Mouse (Mus musculus) liver, adult (tissue): ENCODE data around the gene Syngap1.

Experiments
- GATA4 ChIP-seq: IDR thresholded peaks from 2 replicates; pipeline ENCODE4 v1.6.1; 2014; ENCODE audit warnings: mild to moderate bottlenecking, low read length; ENCODE audit not compliant: insufficient replicate concordance

The Syngap1 gene

DNA sequence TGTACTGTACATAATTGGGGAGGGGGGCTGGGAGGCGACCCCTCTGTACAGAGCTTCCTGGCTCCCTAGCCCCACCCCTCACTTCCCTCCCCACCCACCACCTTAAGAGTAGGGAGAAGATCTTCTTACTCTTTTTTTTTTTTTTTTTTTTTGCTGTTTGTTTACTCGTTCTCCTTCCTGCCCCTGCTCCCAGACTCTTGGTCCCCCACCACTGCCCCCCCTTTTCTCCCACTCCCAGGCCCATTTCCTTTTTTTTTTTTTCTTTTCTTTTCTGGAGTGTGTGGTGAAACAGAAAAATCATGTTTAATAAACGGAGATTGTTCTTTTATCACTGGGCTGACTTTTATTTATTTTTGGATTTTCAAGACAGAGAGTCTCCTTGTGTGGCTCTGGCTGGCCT lies 31.1 kb downstream of the Syngap1 start:
- no peak for TF ChIP-seq GATA4

DNA sequence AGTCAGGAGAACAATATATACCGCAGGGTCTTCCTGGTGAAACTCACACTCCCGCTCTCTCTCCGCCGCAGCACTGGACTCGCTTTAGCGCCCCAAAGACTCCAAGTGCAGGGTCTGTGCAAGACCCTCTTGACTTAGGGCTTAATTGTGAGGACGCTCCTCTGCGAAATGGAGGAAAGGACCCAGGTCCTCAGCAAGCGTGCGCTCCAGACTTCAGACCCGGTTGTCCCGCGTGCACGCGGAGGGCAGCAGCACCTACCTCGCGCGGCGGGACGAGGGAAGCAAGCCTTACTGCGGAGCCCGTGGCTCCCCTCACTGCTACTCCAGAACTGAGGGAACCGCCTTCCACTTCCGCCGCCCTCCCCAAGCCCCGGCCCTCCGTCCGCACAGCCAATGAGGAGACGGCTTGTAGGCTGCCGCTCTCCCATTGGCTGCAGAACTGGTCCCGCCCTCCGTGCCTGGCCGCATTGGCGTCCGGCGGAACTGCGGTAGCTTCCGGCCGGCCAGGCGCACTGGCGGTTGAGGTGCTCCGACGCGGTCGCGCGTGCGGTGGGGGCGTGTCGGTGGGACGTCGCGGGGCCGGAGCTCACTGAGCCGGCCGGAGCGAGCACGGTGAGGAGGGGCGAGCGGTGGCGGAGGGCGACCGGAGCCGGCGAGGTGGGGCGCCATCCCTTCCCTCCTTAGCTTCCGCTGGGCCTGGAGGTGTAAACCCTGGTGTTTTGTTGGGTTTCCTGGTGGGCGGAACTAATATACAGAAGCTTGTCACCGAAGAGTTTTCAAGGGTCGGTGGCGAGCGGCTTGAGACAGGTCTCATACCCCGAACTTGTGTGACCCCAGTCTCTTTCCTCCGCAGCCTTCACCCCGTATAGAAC lies 31.9 kb downstream of the Syngap1 start, which contains the start of gene Zbtb9:
Zbtb9 (plus strand) TSS at position 465 of the 872 bp plus-strand sequence.
- TF ChIP-seq GATA4: no peak; the same call in 1 of the 2 replicates

DNA sequence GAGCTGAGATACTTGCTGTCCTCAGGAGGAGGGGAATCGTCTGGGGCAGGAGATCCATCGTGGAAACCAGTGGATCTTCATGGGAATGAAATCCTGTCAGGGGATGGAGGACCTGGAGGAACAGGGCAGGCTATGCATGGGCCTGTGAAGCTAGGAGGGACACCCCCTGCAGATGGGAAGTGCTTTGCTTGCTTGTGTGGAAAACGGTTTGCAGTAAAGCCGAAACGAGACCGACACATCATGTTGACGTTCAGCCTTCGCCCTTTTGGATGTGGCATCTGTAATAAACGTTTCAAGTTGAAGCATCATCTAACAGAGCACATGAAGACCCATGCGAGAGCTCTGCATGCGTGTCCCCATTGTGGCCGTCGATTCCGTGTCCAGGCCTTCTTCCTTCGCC lies 33.5 kb downstream of the Syngap1 start:
- no peak for TF ChIP-seq GATA4

- no peak for TF ChIP-seq GATA4
These were observed 34.4 kb downstream of the Syngap1 start for GRCm38 (mm10) chr17:26975415-26975814.

DNA sequence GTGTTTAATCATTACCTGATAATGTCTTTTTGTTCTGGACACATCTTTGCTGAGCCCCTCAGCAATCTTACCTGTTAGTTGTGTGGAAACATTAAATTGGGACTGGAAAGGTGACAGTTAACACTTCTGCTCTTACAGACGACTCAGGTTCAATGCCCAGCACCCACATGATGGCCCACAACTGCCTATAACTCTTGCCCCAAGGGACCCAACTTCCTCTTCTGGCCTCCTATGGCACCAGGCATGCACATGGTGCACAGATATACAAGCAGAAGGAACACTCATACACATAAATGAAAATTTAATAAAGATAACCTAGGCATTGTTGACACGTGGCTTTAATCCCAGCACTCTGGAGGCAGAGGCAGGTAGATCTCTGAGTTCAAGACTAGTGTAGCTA lies 38.4 kb downstream of the Syngap1 start:
- TF ChIP-seq GATA4: no peak

- TF ChIP-seq GATA4: no peak
These were observed 40.0 kb downstream of the Syngap1 start for GRCm38 (mm10) chr17:26981050-26981449.

- no peak for TF ChIP-seq GATA4
These were observed 42.3 kb downstream of the Syngap1 start for GRCm38 (mm10) chr17:26983382-26983781.

DNA sequence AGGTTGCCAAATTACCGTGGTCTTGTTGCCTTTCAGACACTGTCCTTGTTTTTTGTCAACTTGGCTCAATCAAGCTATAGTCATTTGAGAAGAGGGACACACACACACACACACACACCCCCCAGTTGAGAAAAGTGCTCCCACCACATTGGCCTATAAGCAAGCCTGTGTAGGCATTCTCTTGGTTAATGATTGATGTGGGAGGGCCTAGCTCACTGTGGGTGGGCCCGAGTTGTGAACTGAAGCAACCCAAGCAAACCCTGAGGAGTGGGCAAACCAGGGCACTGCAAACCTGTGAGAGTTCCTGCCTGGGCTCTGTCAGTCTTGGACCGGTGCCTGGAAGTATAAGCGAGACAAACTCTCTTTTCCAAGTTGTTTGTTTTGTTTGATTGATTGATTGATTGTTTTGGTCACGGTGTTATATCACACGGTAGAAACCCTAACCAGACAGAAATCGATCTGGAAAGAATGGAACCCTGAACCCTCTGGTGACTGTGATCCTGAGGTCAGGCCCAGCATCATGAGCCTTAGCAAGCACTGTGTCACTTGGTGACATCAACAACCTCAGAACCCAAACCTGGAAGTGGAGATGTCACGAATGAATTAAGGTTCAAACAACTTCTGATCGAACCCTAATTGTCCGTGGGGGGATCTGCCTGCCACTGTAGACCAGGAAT lies 44.6 kb downstream of the Syngap1 start:
- TF ChIP-seq GATA4: no peak

DNA sequence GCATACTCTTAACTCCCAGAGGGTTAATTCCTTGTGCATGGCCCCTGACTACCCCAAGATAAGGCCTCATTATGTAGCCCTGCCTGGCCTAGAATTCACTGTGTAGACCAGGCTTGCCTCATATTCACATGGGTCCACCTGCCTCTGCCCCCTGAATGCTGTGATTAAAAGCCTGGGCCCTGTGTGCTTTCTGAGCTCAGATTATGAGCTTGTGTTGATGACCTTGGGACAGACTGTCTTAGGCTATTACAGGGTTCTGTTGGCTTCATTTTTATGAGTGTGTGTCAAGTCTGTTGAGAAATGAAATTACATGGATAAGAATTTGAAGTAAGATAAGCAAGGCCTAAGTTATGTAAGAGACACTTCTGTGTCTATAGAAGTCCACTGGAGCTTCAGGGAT lies 49.5 kb downstream of the Syngap1 start:
- TF ChIP-seq GATA4: no peak

GRCm38 (mm10) chr17:26994410-26994809 lies 53.4 kb downstream of the Syngap1 start:
- TF ChIP-seq GATA4: no peak

DNA sequence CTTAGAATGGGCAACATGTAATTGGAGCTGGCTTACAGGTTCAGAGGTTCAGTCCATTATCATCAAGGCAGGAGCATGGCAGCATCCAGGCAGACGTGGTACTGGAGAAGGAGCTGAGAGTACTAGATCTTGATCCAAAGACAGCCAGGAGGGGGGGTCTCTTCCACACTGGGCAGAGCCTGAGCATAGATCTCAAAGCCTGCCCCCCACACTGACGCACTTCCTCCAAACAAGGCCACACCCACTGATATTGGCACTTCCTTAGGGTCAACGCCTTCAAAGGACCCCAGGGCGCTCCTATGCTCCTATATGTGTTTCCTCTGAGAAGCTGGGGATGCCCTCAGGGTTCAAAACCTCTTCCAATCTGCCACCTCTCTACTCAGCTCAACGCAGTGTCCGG lies 54.0 kb downstream of the Syngap1 start:
- no peak for TF ChIP-seq GATA4

DNA sequence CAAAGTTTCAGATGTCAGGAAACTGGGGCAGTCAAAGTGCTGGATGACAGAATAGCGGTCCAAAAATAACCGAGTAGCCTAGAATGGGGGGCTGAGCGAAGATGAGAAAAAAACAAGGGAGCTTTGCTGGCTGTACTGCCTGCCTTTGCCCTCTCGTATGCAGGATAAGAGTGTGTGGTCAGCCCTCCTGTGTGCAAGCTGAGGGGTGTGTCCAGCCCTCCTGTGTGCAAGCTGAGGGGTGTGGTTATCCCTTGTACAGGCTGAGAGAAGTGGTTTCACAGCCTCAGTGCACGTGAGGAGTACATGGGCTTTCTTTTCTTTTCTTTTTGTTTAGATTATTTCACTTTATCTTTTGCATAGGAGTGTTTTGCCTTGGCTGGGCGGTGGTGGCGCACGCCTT lies 54.5 kb downstream of the Syngap1 start:
- no peak for TF ChIP-seq GATA4

DNA sequence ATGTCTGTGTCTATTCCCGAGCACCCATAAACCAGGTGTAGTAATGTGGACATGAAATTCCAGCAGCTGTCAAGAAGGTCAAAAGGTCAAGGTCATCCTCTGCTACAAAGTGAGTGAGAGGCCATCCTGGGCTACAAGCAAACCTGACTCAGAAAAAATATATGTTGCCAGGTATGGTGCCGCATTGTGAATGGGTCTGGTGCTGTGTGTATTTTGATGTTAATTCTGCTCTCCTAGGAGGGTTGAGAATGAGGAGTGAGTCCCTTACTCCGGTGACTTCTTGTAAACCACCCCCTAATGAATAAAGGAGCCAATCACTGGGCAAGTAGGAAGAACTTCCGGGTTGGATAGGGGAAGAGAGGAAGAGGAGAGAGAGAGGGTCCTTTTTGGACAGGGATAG lies 56.6 kb downstream of the Syngap1 start:
- TF ChIP-seq GATA4: no peak

DNA sequence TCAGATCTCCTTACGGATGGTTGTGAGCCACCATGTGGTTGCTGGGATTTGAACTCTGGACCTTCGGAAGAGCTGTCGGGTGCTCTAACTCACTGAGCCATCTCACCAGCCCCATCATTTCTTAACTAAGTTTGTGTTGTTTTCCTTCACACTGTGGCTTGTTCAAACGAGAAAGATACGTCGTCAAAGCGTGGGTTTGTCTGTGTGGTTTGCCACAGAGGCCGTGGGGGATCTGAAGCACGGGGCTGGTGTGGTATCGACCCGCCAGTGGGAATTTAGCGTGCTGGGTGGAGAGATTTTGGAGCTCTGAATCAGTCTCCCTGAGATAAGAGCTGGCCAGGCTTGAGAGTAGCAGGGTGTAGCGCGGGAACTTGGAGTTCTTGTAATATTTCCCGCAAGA lies 57.2 kb downstream of the Syngap1 start:
- no peak for TF ChIP-seq GATA4

DNA sequence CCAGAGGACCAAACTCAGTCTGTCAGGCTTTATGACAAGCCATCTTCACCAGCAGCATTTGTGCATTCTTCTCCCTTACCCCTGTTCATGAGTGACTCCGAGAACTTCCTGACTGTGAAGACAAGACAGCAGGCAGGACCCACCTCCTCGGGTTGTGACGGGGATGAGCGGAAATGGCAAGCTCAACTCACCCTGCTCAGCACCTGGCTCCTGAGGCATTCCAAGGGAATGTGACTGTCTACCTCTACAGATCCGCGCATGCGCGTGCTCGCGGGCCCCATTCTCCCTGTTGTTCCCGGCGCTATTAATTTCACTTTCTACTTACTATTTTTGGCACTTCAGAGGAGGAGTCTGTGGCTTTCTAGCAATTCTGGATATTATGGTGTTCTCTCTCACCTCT lies 58.9 kb downstream of the Syngap1 start:
- no peak for TF ChIP-seq GATA4

GRCm38 (mm10) chr17:27001151-27001550 lies 60.1 kb downstream of the Syngap1 start:
- no peak for TF ChIP-seq GATA4
